Mouse (Mus musculus): ENCODE measurements around the gene Unk. TPM values are rescaled to one million over a fixed set of nuclear protein-coding genes. Genes with fewer than 3 reads are reported as not detected.
A peak's percentile ranks its signal among the peaks of the same experiment; 100 is the strongest.

The Unk gene
- polyA plus RNA-seq, 1 experiment from 2014 or later: 34.7 TPM

GRCm38 (mm10) chr11:116108464-116109137 is 78.5 kb downstream of the Unk start:
- Histone ChIP-seq H3K4me1 (peaks cover 64% of the 10 kb centered on the region), H3K4me3 (peak overlapping the region; percentile 58)
- ATAC-seq (ENCODE audit: insufficient number of reproducible peaks, low FRiP score, low TSS enrichment, low read depth): no peak

GRCm38 (mm10) chr11:116109441-116110081 is 79.4 kb downstream of the Unk start:
- H3K27ac ChIP-seq: peak overlapping the region; percentile 80
- peak overlapping the region; percentile 58 for H3K4me3 ChIP-seq
- peaks cover 59% of the 10 kb centered on the region for H3K27me3 ChIP-seq
- peak overlapping the region; percentile 63 for H3K9ac ChIP-seq
- no peaks in the 10 kb centered on the region for H3K9me3 ChIP-seq
- ATAC-seq (ENCODE audit: insufficient number of reproducible peaks, low FRiP score, low TSS enrichment, low read depth): no peak
- H3K4me2 ChIP-seq: peak overlapping the region; percentile 81
- WGBS: 1% methylated on average over 64 of the region's 70 CpGs
- H3K36me3 ChIP-seq: peaks cover 5% of the 10 kb centered on the region; the same call in 1 of the 2 replicates
- H3K4me1 ChIP-seq: peaks cover 54% of the 10 kb centered on the region

More at GRCm38 (mm10) chr11:116108464-116109137, 78.5 kb downstream of the Unk start:
- peak overlapping the region; percentile 81 for H3K4me2 ChIP-seq
- no peaks in the 10 kb centered on the region for H3K9me3 ChIP-seq
- peak overlapping the region; percentile 63; the same call in 1 of the 2 replicates for H3K9ac ChIP-seq
- H3K27ac ChIP-seq: peak overlapping the region; percentile 80
- 5% methylated on average over 23 of the region's 23 CpGs for WGBS
- H3K36me3 ChIP-seq: peaks cover 5% of the 10 kb centered on the region; the same call in 1 of the 2 replicates
- H3K27me3 ChIP-seq: peaks cover 59% of the 10 kb centered on the region

GRCm38 (mm10) chr11:116110131-116110530 is 80.0 kb downstream of the Unk start:
- Histone ChIP-seq H3K4me2 (peak overlapping the region; percentile 81), H3K9me3 (no peaks in the 10 kb centered on the region), H3K27me3 (peaks cover 59% of the 10 kb centered on the region), H3K9ac (peak overlapping the region; percentile 63), H3K4me1 (peaks cover 53% of the 10 kb centered on the region), H3K27ac (peak overlapping the region; percentile 80), H3K36me3 (peaks cover 5% of the 10 kb centered on the region; the same call in 1 of the 2 replicates), H3K4me3 (peak overlapping the region; percentile 58)
- 2% methylated on average over 35 of the region's 35 CpGs for WGBS
- ATAC-seq (ENCODE audit: insufficient number of reproducible peaks, low FRiP score, low TSS enrichment, low read depth): peak; percentile 76

- 26% methylated on average over 10 of the region's 10 CpGs for WGBS
- Histone ChIP-seq H3K4me1 (peaks cover 52% of the 10 kb centered on the region), H3K4me2 (peak overlapping the region; percentile 81), H3K4me3 (peak overlapping the region; percentile 58), H3K9ac (peak overlapping the region; percentile 63), H3K27ac (peak overlapping the region; percentile 80), H3K36me3 (peaks cover 3% of the 10 kb centered on the region; the same call in 1 of the 2 replicates), H3K27me3 (peaks cover 58% of the 10 kb centered on the region), H3K9me3 (no peaks in the 10 kb centered on the region)
- no peak for ATAC-seq (ENCODE audit: insufficient number of reproducible peaks, low FRiP score, low TSS enrichment, low read depth)
These were observed 80.4 kb downstream of the Unk start for GRCm38 (mm10) chr11:116110540-116110939.

Other genes starting within 250 kb of the Unk start
- 16.5 and 17.9 TPM in 2 replicates for gene Caskin2, start 216.7 kb upstream of the Unk start, polyA plus RNA-seq (2015; fragmentation: Nextera tagmentation; extraction: Ambion mirVana)
- gene Tsen54, start 215.6 kb upstream of the Unk start, polyA plus RNA-seq (2015; fragmentation: Nextera tagmentation; extraction: Ambion mirVana): 29.5 and 31.3 TPM in 2 replicates
- 22.4 and 23.1 TPM in 2 replicates for gene Llgl2, start 206.3 kb upstream of the Unk start, polyA plus RNA-seq (2015; fragmentation: Nextera tagmentation; extraction: Ambion mirVana)
- gene Myo15b, start 171.9 kb upstream of the Unk start, polyA plus RNA-seq (2015; fragmentation: Nextera tagmentation; extraction: Ambion mirVana): 0.47 TPM in 2 replicates
- gene Smim5, start 130.4 kb upstream of the Unk start, polyA plus RNA-seq (2015; fragmentation: Nextera tagmentation; extraction: Ambion mirVana): 19.6 and 27.4 TPM in 2 replicates
- 1.0 and 1.7 TPM in 2 replicates for gene Smim6, start 118.3 kb upstream of the Unk start, polyA plus RNA-seq (2015; fragmentation: Nextera tagmentation; extraction: Ambion mirVana)
- 31.3 and 36.1 TPM in 2 replicates for gene Sap30bp, start 97.0 kb upstream of the Unk start, polyA plus RNA-seq (2015; fragmentation: Nextera tagmentation; extraction: Ambion mirVana)
- gene Recql5, start 96.8 kb upstream of the Unk start, polyA plus RNA-seq (2015; fragmentation: Nextera tagmentation; extraction: Ambion mirVana): 17.0 and 17.6 TPM in 2 replicates
- gene Itgb4, start 55.6 kb upstream of the Unk start, polyA plus RNA-seq (2015; fragmentation: Nextera tagmentation; extraction: Ambion mirVana): 14.7 and 15.7 TPM in 2 replicates
- gene Galk1, start 17.6 kb upstream of the Unk start, polyA plus RNA-seq (2015; fragmentation: Nextera tagmentation; extraction: Ambion mirVana): 174 and 194 TPM in 2 replicates
- 1,660 and 1,740 TPM in 2 replicates for gene H3f3b, start 2.4 kb upstream of the Unk start, polyA plus RNA-seq (2015; fragmentation: Nextera tagmentation; extraction: Ambion mirVana)
- 6.5 and 8.8 TPM in 2 replicates for gene Unc13d, start 47.6 kb downstream of the Unk start, polyA plus RNA-seq (2015; fragmentation: Nextera tagmentation; extraction: Ambion mirVana)
- gene Wbp2, start 56.7 kb downstream of the Unk start, polyA plus RNA-seq (2015; fragmentation: Nextera tagmentation; extraction: Ambion mirVana): 61.6 and 75.5 TPM in 2 replicates
- 31.2 and 42.4 TPM in 2 replicates for gene Trim47, start 96.9 kb downstream of the Unk start, polyA plus RNA-seq (2015; fragmentation: Nextera tagmentation; extraction: Ambion mirVana)
- 4.1 and 4.5 TPM in 2 replicates for gene Trim65, start 100.8 kb downstream of the Unk start, polyA plus RNA-seq (2015; fragmentation: Nextera tagmentation; extraction: Ambion mirVana)
- 83.9 and 85.5 TPM in 2 replicates for gene Mrpl38, start 108.5 kb downstream of the Unk start, polyA plus RNA-seq (2015; fragmentation: Nextera tagmentation; extraction: Ambion mirVana)
- gene Fbf1, start 137.8 kb downstream of the Unk start, polyA plus RNA-seq (2015; fragmentation: Nextera tagmentation; extraction: Ambion mirVana): 36.4 and 38.3 TPM in 2 replicates
- gene Ten1, start 168.5 kb downstream of the Unk start, polyA plus RNA-seq (2015; fragmentation: Nextera tagmentation; extraction: Ambion mirVana): 80.8 and 86.6 TPM in 2 replicates
- 31.3 and 32.0 TPM in 2 replicates for gene Acox1, start 168.7 kb downstream of the Unk start, polyA plus RNA-seq (2015; fragmentation: Nextera tagmentation; extraction: Ambion mirVana)
- gene Evpl, start 207.8 kb downstream of the Unk start, polyA plus RNA-seq (2015; fragmentation: Nextera tagmentation; extraction: Ambion mirVana): 43.2 and 46.4 TPM in 2 replicates
- gene Srp68, start 243.9 kb downstream of the Unk start, polyA plus RNA-seq (2015; fragmentation: Nextera tagmentation; extraction: Ambion mirVana): 108 and 109 TPM in 2 replicates